Mouse (Mus musculus) megakaryocyte, embryonic 14.5 days (primary cell): ENCODE measurements around the gene Atxn10.

ENCODE experiments used
- FLI1 ChIP-seq: IDR thresholded peaks from 2 replicates; pipeline ENCODE4 v1.6.1; 2012; ENCODE audit warnings: low read length, inconsistent platforms, mixed read lengths
- GATA1 ChIP-seq: IDR thresholded peaks from 3 replicates; pipeline ENCODE4 v1.6.1; 2012; ENCODE audit warnings: mixed read lengths, low read length, inconsistent platforms, borderline replicate concordance

GRCm38 (mm10) chr15:85409836-85410235 lies 73.8 kb downstream of the Atxn10 start:
- no peak for TF ChIP-seq FLI1
- no peak for TF ChIP-seq GATA1
